In the genomic region with DNA sequence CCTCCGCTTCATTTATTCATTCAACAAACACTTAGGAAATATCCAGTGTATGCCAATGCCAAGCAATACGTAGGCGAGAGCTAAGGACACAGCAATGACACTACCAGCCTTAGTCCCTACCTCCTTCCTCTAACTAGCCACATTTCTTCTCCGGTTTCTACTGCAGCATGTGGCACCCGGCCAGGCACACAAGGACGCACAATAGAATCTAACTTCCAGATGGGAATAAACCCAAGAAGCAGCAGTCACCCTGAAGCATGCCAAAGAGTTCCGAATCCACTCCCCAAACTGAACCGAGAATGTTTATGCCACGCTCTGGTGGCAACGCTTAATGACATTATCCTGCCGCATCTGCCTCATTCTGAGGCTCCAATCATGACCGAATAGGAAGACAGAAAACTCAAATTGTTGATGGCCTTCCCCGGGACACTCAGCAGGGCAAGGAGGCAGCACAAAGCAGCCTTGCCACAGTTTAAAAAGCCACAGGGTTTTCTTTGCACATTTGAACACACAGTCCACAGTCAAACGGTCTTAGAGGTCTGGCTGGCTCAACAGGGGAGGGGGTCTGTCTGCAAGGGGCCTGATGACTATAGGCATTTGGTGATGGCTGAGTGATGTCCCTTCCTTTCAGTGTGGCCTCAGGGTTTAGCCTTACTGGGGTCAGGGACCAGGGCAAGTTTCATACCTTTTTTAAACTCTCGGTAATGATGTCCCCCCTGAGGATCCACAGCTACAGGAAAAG, we compare ENCODE assay signal across 8 mouse cellular contexts. TPM values are rescaled to one million over a fixed set of nuclear protein-coding genes. Genes with fewer than 3 reads are reported as not detected.
A peak's percentile ranks its signal among the peaks of the same experiment; 100 is the strongest.
DNase-seq lines count a peak whose midpoint lies in the region; ATAC-seq and TF ChIP-seq lines count a peak whose summit lies in the region.

No protein-coding gene starts in this region.

- peaks cover 12% of the 10 kb centered on the region; the same call in 1 of the 2 replicates for H3K9me3 ChIP-seq in forebrain, embryonic 12.5 days
- no peaks in the 10 kb centered on the region for H3K9me3 ChIP-seq in intestine, embryonic 15.5 days

- H3K9ac ChIP-seq in forebrain, embryonic 12.5 days: 0 out of 2 replicates have a peak overlapping the region, but pooled peaks have one; percentile 25
- H3K9ac ChIP-seq in intestine, embryonic 15.5 days: no peak overlapping the region

- H3K4me2 ChIP-seq in forebrain, embryonic 12.5 days: no peak overlapping the region
- no peak overlapping the region for H3K4me2 ChIP-seq in intestine, embryonic 15.5 days (replicated peaks)

- no peak for ATAC-seq in forebrain, embryonic 12.5 days (ENCODE audit: low FRiP score)
- ATAC-seq in intestine, embryonic 15.5 days: no peak

- TF ChIP-seq CTCF in left cerebral cortex, adult 2 months (IDR thresholded peaks at IDR 0.05): no peak
- no peak for TF ChIP-seq CTCF in olfactory bulb, adult 2 months (IDR thresholded peaks at IDR 0.05; ENCODE audit: insufficient read depth, low read depth, low read length)

- H3K36me3 ChIP-seq in forebrain, embryonic 12.5 days (replicated peaks): peaks cover 18% of the 10 kb centered on the region
- 0 out of 2 replicates have a peak, but pooled peaks cover 2% of the 10 kb centered on the region for H3K36me3 ChIP-seq in intestine, embryonic 15.5 days

- DNase-seq in left cerebral cortex, adult 2 months (ENCODE audit: extremely low spot score in 1 of 2, low spot score in 2 of 2): peak; percentile 30 to 34
- DNase-seq in left cerebral cortex, adult 8-10 months (ENCODE audit: low spot score in 2 of 2): no peak
- peak; percentile 38 for DNase-seq in layer of hippocampus, adult 9-11 months
- no peak for DNase-seq in B cell, adult 2 months
- no peak for DNase-seq in gastrocnemius, adult 18-20 months (ENCODE audit: low spot score)

- WGBS in forebrain, embryonic 12.5 days: 53% methylated on average over 15 of the region's 15 CpGs
- 34% methylated on average over 15 of the region's 15 CpGs for WGBS in olfactory bulb, adult 2 months
- 72% methylated on average over 15 of the region's 15 CpGs for WGBS in intestine, embryonic 15.5 days

- intact Hi-C loops in left cerebral cortex, adult 2 months (cut with DNase I): no loop called here

- TF ChIP-seq POLR2A in olfactory bulb, adult 2 months (IDR thresholded peaks at IDR 0.05; ENCODE audit: insufficient read depth, low read depth, low read length): no peak

- no peaks in the 10 kb centered on the region for H3K27me3 ChIP-seq in forebrain, embryonic 12.5 days
- no peaks in the 10 kb centered on the region for H3K27me3 ChIP-seq in intestine, embryonic 15.5 days (replicated peaks)

- H3K4me1 ChIP-seq in forebrain, embryonic 12.5 days: peaks cover 65% of the 10 kb centered on the region
- H3K4me1 ChIP-seq in olfactory bulb, adult 2 months (ENCODE audit: control insufficient read depth, insufficient read depth, low read length): peaks cover 33% of the 10 kb centered on the region
- peaks cover 22% of the 10 kb centered on the region for H3K4me1 ChIP-seq in intestine, embryonic 15.5 days (replicated peaks)

- H3K4me3 ChIP-seq in left cerebral cortex, adult 2 months: no peak overlapping the region
- no peak overlapping the region for H3K4me3 ChIP-seq in forebrain, embryonic 12.5 days (replicated peaks)
- H3K4me3 ChIP-seq in olfactory bulb, adult 2 months (ENCODE audit: insufficient read depth, low read depth, low read length): no peak overlapping the region
- no peak overlapping the region for H3K4me3 ChIP-seq in intestine, embryonic 15.5 days (replicated peaks)

- H3K27ac ChIP-seq in left cerebral cortex, adult 2 months: no peak overlapping the region; the same call in 1 of the 2 replicates
- H3K27ac ChIP-seq in forebrain, embryonic 12.5 days: peak overlapping the region; percentile 89
- peak overlapping the region; percentile 54 for H3K27ac ChIP-seq in olfactory bulb, adult 2 months (ENCODE audit: insufficient read depth, low read depth, low read length)
- no peak overlapping the region for H3K27ac ChIP-seq in intestine, embryonic 15.5 days

RNA-seq across cellular contexts. Expression of gene Spsb4, which starts 7.0 kb away (rescaled TPM):
- 1 to 10 TPM; 5.2 to 5.6 TPM for total RNA-seq in left cerebral cortex, adult 2 months (2021)
- 1 to 10 TPM; 3.7 to 5.1 (median 4.4) TPM for total RNA-seq in left cerebral cortex, adult 8-10 months (2022)
- polyA plus RNA-seq in forebrain, embryonic 12.5 days (2016; fragmentation: Nextera tagmentation; extraction: Ambion mirVana): 81.1 and 81.2 TPM in 2 replicates
- not detected in 2 replicates for polyA plus RNA-seq in olfactory bulb, adult 2 months (2012; ENCODE audit: insufficient read depth, insufficient read length, low replicate concordance, missing spikeins)
- total RNA-seq in gastrocnemius, adult 18-20 months (2021): 1 to 10 TPM; 1.3 to 2.2 TPM
- 29.3 and 29.9 TPM in 2 replicates for polyA plus RNA-seq in intestine, embryonic 15.5 days (2015; fragmentation: Nextera tagmentation; extraction: Ambion mirVana)

Comparison
In these comparisons a context has a peak if more than half of its experiments do, and no peak if none do; other contexts are left out.
1. DNase-seq: peak in left cerebral cortex, adult 2 months (2 of 2) and layer of hippocampus, adult 9-11 months (single experiment); none in left cerebral cortex, adult 8-10 months (0 of 2), B cell, adult 2 months (0 of 2) and gastrocnemius, adult 18-20 months (single experiment).
2. H3K27ac ChIP-seq: peak in forebrain, embryonic 12.5 days (single experiment) and olfactory bulb, adult 2 months (single experiment); none in left cerebral cortex, adult 2 months (single experiment) and intestine, embryonic 15.5 days (single experiment).